Mouse (Mus musculus) kidney, adult 9 months (tissue): ENCODE data around the gene Crtam.
A peak's percentile ranks its signal among the peaks of the same experiment; 100 is the strongest.

Source experiments
- DNase-seq: peaks from one replicate; pipeline ENCODE4 v3.0.0; 2022

The Crtam gene

GRCm38 (mm10) chr9:40997116-40997779 is 7.2 kb downstream of the Crtam start:
- DNase-seq = no peak

- DNase-seq = no peak
Measured at GRCm38 (mm10) chr9:40994075-40994474, 10.4 kb downstream of the Crtam start.

GRCm38 (mm10) chr9:40991511-40991910 is 12.9 kb downstream of the Crtam start:
- no peak for DNase-seq

GRCm38 (mm10) chr9:40989940-40990588 is 14.4 kb downstream of the Crtam start:
- peak; percentile 69 for DNase-seq

GRCm38 (mm10) chr9:40984313-40984712 is 20.1 kb downstream of the Crtam start:
- no peak for DNase-seq

- DNase-seq = no peak
Measured at GRCm38 (mm10) chr9:40983758-40984157, 20.7 kb downstream of the Crtam start.

GRCm38 (mm10) chr9:40982480-40982879 is 21.9 kb downstream of the Crtam start:
- no peak for DNase-seq

- no peak for DNase-seq
Measured at GRCm38 (mm10) chr9:40974042-40974801, 30.2 kb downstream of the Crtam start.

- no peak for DNase-seq
Measured at GRCm38 (mm10) chr9:40964418-40964714, 40.1 kb downstream of the Crtam start.

GRCm38 (mm10) chr9:40963586-40964417 is 40.6 kb downstream of the Crtam start, which contains the start of gene Jhy:
Gene Jhy, minus strand, starts transcription at chr9:40964118.
- DNase-seq = no peak

GRCm38 (mm10) chr9:40961401-40961800 is 43.0 kb downstream of the Crtam start:
- no peak for DNase-seq

- no peak for DNase-seq
Measured at GRCm38 (mm10) chr9:40949039-40949615, 55.3 kb downstream of the Crtam start.

GRCm38 (mm10) chr9:40948473-40948872 is 56.0 kb downstream of the Crtam start:
- no peak for DNase-seq

- peak; percentile 9 for DNase-seq
Measured at GRCm38 (mm10) chr9:40947131-40947530, 57.3 kb downstream of the Crtam start.

- peak; percentile 5 for DNase-seq
Measured at GRCm38 (mm10) chr9:40937425-40937824, 67.0 kb downstream of the Crtam start.

- DNase-seq = no peak
Measured at GRCm38 (mm10) chr9:40933323-40933722, 71.1 kb downstream of the Crtam start.

GRCm38 (mm10) chr9:40927351-40927980 is 77.0 kb downstream of the Crtam start:
- DNase-seq = no peak
